Mouse (Mus musculus) intestine, embryonic 14.5 days (tissue): ENCODE measurements at regions not wholly inside any gene's neighbourhood (a gene's known extent, or its start where the extent isn't known, plus 50 kb on each side); places are given as distances from the start of the nearest gene placed in this dataset.

Source experiments
- ATAC-seq: fragments of 200-750 bp; cut with Nextera tagmentation; replicated peaks from 2 replicates; pipeline ENCODE4 v1.8.0; 2017; ENCODE audit warnings: low read depth, moderate number of reproducible peaks, moderate TSS enrichment, moderate library complexity; ENCODE audit not compliant: low FRiP score, low TSS enrichment
- DNase-seq: peaks from one replicate; pipeline ENCODE4 v3.0.0-alpha.2; 2018; ENCODE audit warnings: low spot score
- H3K27ac ChIP-seq: fragments of 300-500 bp; sonication (generic); 2 replicates; pipeline ENCODE4 v1.5.1; 2014; ENCODE audit warnings: low read depth, mild to moderate bottlenecking, control low read depth
- H3K27me3 ChIP-seq: fragments of 300-500 bp; sonication (generic); replicated peaks from 2 replicates; pipeline ENCODE4 v1.6.1; 2014; ENCODE audit warnings: low read length, control low read depth; ENCODE audit not compliant: control insufficient read depth, insufficient read depth
- H3K36me3 ChIP-seq: fragments of 300-500 bp; sonication (generic); 2 replicates; pipeline ENCODE4 v1.6.1; 2014; ENCODE audit warnings: low read length, control low read depth; ENCODE audit not compliant: control insufficient read depth, insufficient read depth
- H3K4me1 ChIP-seq: fragments of 300-500 bp; sonication (generic); replicated peaks from 2 replicates; pipeline ENCODE4 v1.6.1; 2014; ENCODE audit warnings: low read length, control low read depth, mixed read lengths; ENCODE audit not compliant: control insufficient read depth, insufficient read depth
- H3K4me2 ChIP-seq: fragments of 300-500 bp; sonication (generic); 2 replicates; pipeline ENCODE4 v1.6.1; 2014; ENCODE audit warnings: low read length
- H3K4me3 ChIP-seq: fragments of 300-500 bp; sonication (generic); 2 replicates; pipeline ENCODE4 v1.5.1; 2014; ENCODE audit warnings: low read depth, low read length, control low read depth, mixed read lengths
- H3K9ac ChIP-seq: fragments of 300-500 bp; sonication (generic); 2 replicates; pipeline ENCODE4 v1.6.1; 2014; ENCODE audit warnings: mild to moderate bottlenecking, low read length
- H3K9me3 ChIP-seq: fragments of 300-500 bp; sonication (generic); 2 replicates; pipeline ENCODE4 v1.6.1; 2016; ENCODE audit warnings: low read length, control low read depth; ENCODE audit not compliant: control insufficient read depth
- WGBS: fragments of 180-500 bp; shearing (Covaris S2); extraction: QIAGEN DNeasy Blood & Tissue Kit; methylation state at CpG from one replicate; pipeline ENCODE4 v1.1.7; 2014; 5-methylcytosine and 5-hydroxymethylcytosine counted together

- Histone ChIP-seq H3K4me2 (no peak overlapping the region), H3K36me3 (no peaks in the 10 kb centered on the region), H3K27ac (no peak overlapping the region), H3K4me1 (no peaks in the 10 kb centered on the region), H3K9me3 (no peaks in the 10 kb centered on the region), H3K27me3 (no peaks in the 10 kb centered on the region), H3K4me3 (no peak overlapping the region), H3K9ac (no peak overlapping the region)
- WGBS: 97% methylated on average over 3 of the region's 3 CpGs
- ATAC-seq: no peak
- no peak for DNase-seq
These were observed 707.2 kb downstream of the Slitrk6 start for GRCm38 (mm10) chr14:110047748-110048147.

GRCm38 (mm10) chr14:110043211-110043610 lies 711.7 kb downstream of the Slitrk6 start:
- DNase-seq: no peak
- no peak overlapping the region for H3K9ac ChIP-seq
- no peaks in the 10 kb centered on the region for H3K36me3 ChIP-seq
- no peak overlapping the region for H3K27ac ChIP-seq
- H3K9me3 ChIP-seq: no peaks in the 10 kb centered on the region
- no peak overlapping the region for H3K4me2 ChIP-seq
- no peaks in the 10 kb centered on the region for H3K4me1 ChIP-seq
- no peak for ATAC-seq
- no peaks in the 10 kb centered on the region for H3K27me3 ChIP-seq
- H3K4me3 ChIP-seq: no peak overlapping the region

DNA sequence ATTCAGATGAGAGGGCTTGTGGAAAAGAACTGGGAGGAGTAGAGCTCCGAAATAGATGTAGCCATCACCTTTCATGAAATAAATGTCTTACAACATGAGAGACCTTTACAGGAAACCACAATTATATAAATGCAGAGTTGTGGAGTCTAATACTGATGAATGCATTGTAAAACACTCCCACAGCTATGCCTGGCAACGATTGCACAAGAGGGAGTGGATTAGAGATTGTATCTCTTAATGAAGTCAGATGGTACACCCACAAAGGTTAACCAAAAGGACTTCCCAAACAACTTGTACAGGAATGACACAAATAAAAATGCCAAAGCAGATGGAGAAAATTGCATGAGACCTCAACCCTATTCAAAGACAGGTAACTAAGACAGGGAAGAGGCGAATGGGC lies 733.1 kb downstream of the Slitrk6 start:
- H3K27ac ChIP-seq: no peak overlapping the region
- no peak overlapping the region for H3K4me3 ChIP-seq
- H3K9me3 ChIP-seq: no peaks in the 10 kb centered on the region
- no peak overlapping the region for H3K9ac ChIP-seq
- H3K4me2 ChIP-seq: no peak overlapping the region
- no peaks in the 10 kb centered on the region for H3K27me3 ChIP-seq
- H3K36me3 ChIP-seq: no peaks in the 10 kb centered on the region
- no peak for DNase-seq
- no peak for ATAC-seq
- 91% methylated on average over 3 of the region's 3 CpGs for WGBS
- no peaks in the 10 kb centered on the region for H3K4me1 ChIP-seq

DNA sequence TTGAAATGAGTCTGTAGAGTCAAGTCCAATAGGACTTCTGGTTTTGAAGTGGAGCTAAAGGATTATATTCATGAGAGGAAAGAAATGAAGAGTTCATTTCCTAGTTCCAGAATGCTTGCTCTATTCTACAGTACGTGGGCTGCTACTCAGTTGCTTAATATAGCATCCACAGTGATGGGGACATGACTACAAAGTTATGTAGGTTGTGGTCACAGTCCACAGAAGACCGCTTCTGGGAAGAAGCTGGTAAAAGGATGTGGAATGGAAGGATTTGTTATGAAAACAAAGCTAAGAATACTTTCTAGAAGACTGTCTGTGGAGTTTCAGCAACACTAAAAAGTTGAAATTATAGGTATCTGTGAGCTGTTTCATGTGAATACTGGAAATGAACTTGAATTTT lies 739.8 kb downstream of the Slitrk6 start:
- H3K4me2 ChIP-seq: no peak overlapping the region
- no peaks in the 10 kb centered on the region for H3K27me3 ChIP-seq
- H3K27ac ChIP-seq: no peak overlapping the region
- 76% methylated on average over 2 of the region's 2 CpGs for WGBS
- no peak overlapping the region for H3K9ac ChIP-seq
- no peaks in the 10 kb centered on the region for H3K4me1 ChIP-seq
- no peaks in the 10 kb centered on the region for H3K36me3 ChIP-seq
- DNase-seq (no peak), ATAC-seq (no peak)
- no peak overlapping the region for H3K4me3 ChIP-seq
- H3K9me3 ChIP-seq: no peaks in the 10 kb centered on the region

GRCm38 (mm10) chr14:110013229-110013628 lies 741.7 kb downstream of the Slitrk6 start:
- no peak for ATAC-seq
- Histone ChIP-seq H3K9ac (no peak overlapping the region), H3K4me2 (no peak overlapping the region), H3K27me3 (no peaks in the 10 kb centered on the region), H3K4me3 (no peak overlapping the region), H3K4me1 (no peaks in the 10 kb centered on the region), H3K9me3 (no peaks in the 10 kb centered on the region), H3K27ac (no peak overlapping the region; the same call in 1 of the 2 replicates), H3K36me3 (no peaks in the 10 kb centered on the region)
- 72% methylated on average over 1 of the region's 1 CpGs for WGBS
- no peak for DNase-seq

GRCm38 (mm10) chr14:110007159-110007558 lies 747.8 kb downstream of the Slitrk6 start:
- Histone ChIP-seq H3K4me3 (no peak overlapping the region), H3K9me3 (no peaks in the 10 kb centered on the region), H3K27me3 (no peaks in the 10 kb centered on the region), H3K27ac (0 out of 2 replicates have a peak overlapping the region, but pooled peaks have one; percentile 16), H3K36me3 (no peaks in the 10 kb centered on the region), H3K9ac (no peak overlapping the region), H3K4me2 (no peak overlapping the region), H3K4me1 (peaks cover 4% of the 10 kb centered on the region; the same call in 1 of the 2 replicates)
- WGBS: 68% methylated on average over 6 of the region's 6 CpGs
- DNase-seq (no peak), ATAC-seq (no peak)

DNA sequence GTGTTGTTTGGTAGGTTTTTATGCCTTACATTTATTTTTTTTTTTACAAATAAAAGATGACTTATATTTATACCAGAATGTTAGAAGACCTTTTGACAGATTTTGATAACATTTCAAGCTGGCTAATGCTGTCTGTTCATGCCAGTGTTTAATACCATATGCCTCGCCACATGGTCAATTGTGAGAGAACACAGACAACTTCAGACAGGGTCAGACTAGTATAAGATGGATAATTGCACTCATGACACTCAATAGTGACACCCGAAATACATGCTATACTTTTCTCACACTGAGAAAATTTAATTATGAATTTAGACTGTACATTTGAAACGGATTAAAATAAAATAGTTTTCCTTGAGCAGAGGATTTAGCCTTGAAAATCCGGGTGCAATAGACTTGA lies 769.9 kb downstream of the Slitrk6 start:
- H3K36me3 ChIP-seq: no peaks in the 10 kb centered on the region
- ATAC-seq (no peak), DNase-seq (no peak)
- H3K9ac ChIP-seq: no peak overlapping the region
- H3K27ac ChIP-seq: no peak overlapping the region
- H3K4me2 ChIP-seq: no peak overlapping the region
- H3K9me3 ChIP-seq: no peaks in the 10 kb centered on the region
- no peak overlapping the region for H3K4me3 ChIP-seq
- H3K4me1 ChIP-seq: no peaks in the 10 kb centered on the region
- WGBS: 60% methylated on average over 4 of the region's 4 CpGs
- H3K27me3 ChIP-seq: no peaks in the 10 kb centered on the region

- no peaks in the 10 kb centered on the region for H3K9me3 ChIP-seq
- WGBS: 62% methylated on average over 3 of the region's 3 CpGs
- no peak overlapping the region for H3K4me2 ChIP-seq
- no peaks in the 10 kb centered on the region for H3K36me3 ChIP-seq
- DNase-seq (no peak), ATAC-seq (no peak)
- H3K9ac ChIP-seq: no peak overlapping the region
- H3K4me3 ChIP-seq: no peak overlapping the region
- no peaks in the 10 kb centered on the region for H3K4me1 ChIP-seq
- H3K27ac ChIP-seq: no peak overlapping the region
- no peaks in the 10 kb centered on the region for H3K27me3 ChIP-seq
These were observed 796.9 kb downstream of the Slitrk6 start for GRCm38 (mm10) chr14:109958008-109958407.

GRCm38 (mm10) chr14:109941944-109942343 lies 813.0 kb downstream of the Slitrk6 start:
- Histone ChIP-seq H3K27ac (no peak overlapping the region), H3K27me3 (no peaks in the 10 kb centered on the region), H3K4me2 (no peak overlapping the region), H3K9me3 (no peaks in the 10 kb centered on the region), H3K4me1 (no peaks in the 10 kb centered on the region), H3K4me3 (no peak overlapping the region), H3K9ac (no peak overlapping the region), H3K36me3 (no peaks in the 10 kb centered on the region)
- ATAC-seq (no peak), DNase-seq (no peak)
- 82% methylated on average over 4 of the region's 4 CpGs for WGBS
